Mouse (Mus musculus) ES-Bruce4 (cell line): ENCODE results near the gene Ppm1l.

Experiments used
- CTCF ChIP-seq: IDR thresholded peaks from one replicate; pipeline ENCODE4 v1.8.1; 2011; ENCODE audit warnings: low read depth, low read length
- EP300 ChIP-seq: IDR thresholded peaks from 2 replicates; pipeline ENCODE4 v1.6.1; 2011; ENCODE audit warnings: low read depth, low read length; ENCODE audit not compliant: insufficient read depth
- POLR2A ChIP-seq: IDR thresholded peaks from one replicate; pipeline ENCODE4 v1.8.1; 2011; ENCODE audit warnings: low read length; ENCODE audit not compliant: insufficient read depth

GRCm38 (mm10) chr3:69422741-69423140, 106.1 kb downstream of the Ppm1l start:
- TF ChIP-seq POLR2A (no peak), CTCF (no peak), EP300 (no peak)
